Mouse (Mus musculus) midbrain, embryonic 13.5 days (tissue): ENCODE measurements around the gene Fam214a. TPM values are rescaled to one million over a fixed set of nuclear protein-coding genes. Genes with fewer than 3 reads are reported as not detected.

Experiments used
- ATAC-seq: fragments of 200-750 bp; cut with Nextera tagmentation; 2 replicates; pipeline ENCODE4 v1.8.0; 2017; ENCODE audit warnings: mild to moderate bottlenecking, moderate TSS enrichment, moderate library complexity
- H3K27ac ChIP-seq: fragments of 300-500 bp; sonication (generic); 2 replicates; pipeline ENCODE4 v1.5.1; 2015; ENCODE audit warnings: inconsistent platforms, mild to moderate bottlenecking, moderate library complexity
- H3K27me3 ChIP-seq: fragments of 300-500 bp; sonication (generic); 2 replicates; pipeline ENCODE4 v1.6.1; 2015; ENCODE audit warnings: mild to moderate bottlenecking, inconsistent platforms
- H3K36me3 ChIP-seq: fragments of 300-500 bp; sonication (generic); 2 replicates; pipeline ENCODE4 v1.6.1; 2015; ENCODE audit warnings: mild to moderate bottlenecking, inconsistent platforms
- H3K4me1 ChIP-seq: fragments of 300-500 bp; sonication (generic); replicated peaks from 2 replicates; pipeline ENCODE4 v1.6.1; 2015; ENCODE audit warnings: inconsistent platforms
- H3K4me2 ChIP-seq: fragments of 300-500 bp; sonication (generic); replicated peaks from 2 replicates; pipeline ENCODE4 v1.6.1; 2015; ENCODE audit warnings: moderate library complexity, mild to moderate bottlenecking, inconsistent platforms
- H3K4me3 ChIP-seq: fragments of 300-500 bp; sonication (generic); replicated peaks from 2 replicates; pipeline ENCODE4 v1.5.1; 2015; ENCODE audit warnings: mild to moderate bottlenecking, inconsistent platforms
- H3K9ac ChIP-seq: fragments of 300-500 bp; sonication (generic); replicated peaks from 2 replicates; pipeline ENCODE4 v1.6.1; 2015; ENCODE audit warnings: mild to moderate bottlenecking, inconsistent platforms
- H3K9me3 ChIP-seq: fragments of 300-500 bp; sonication (generic); 2 replicates; pipeline ENCODE4 v1.6.1; 2016; ENCODE audit warnings: mild to moderate bottlenecking, inconsistent platforms
- WGBS: fragments of 180-500 bp; shearing (Covaris S2); methylation state at CpG from one replicate; pipeline ENCODE4 v1.1.7; 2015; 5-methylcytosine and 5-hydroxymethylcytosine counted together
- polyA plus RNA-seq: library from polyadenylated mRNA; unstranded; fragments of >200 nt; fragmentation: Nextera tagmentation; extraction: Ambion mirVana; gene quantifications from 2 replicates; pipeline ENCODE4 v1.2.1, GENCODE M21; 2015

The Fam214a gene
- polyA plus RNA-seq, result 31.3 TPM in 2 replicates

DNA sequence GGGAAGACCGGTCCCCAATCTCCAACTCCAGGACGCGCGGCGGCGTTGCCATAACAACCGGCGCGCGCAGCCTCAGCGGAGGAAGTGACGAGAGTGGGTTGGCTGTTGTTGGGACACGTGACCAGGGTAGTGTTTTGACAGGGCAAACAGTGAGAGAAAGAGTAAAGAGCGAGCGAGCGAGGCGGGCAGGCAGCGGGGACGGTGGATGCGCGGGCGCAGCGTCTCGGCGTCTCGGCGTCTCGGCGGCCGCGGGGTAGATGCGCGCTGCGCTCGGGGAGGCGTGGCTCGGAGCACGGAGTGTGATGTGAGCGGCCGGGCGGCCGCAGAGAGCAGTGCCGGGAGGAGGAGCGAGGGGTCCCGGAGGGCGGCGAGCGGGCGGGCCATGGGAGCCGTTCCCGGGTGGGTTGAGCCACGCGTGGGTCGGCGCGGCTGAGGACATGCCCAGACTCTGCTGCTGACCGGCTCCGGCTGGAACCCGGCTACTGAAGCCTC lies at the start of gene Fam214a:
TSS of gene Fam214a (plus strand) at position 129 of the 492 bp plus-strand sequence.
- Histone ChIP-seq H3K4me3 (peak within 1 kb of the TSS; percentile 95), H3K4me2 (peak within 1 kb of the TSS; percentile 93), H3K36me3 (peaks cover 5% of the 10 kb centered on the region), H3K27ac (peak within 1 kb of the TSS; percentile 96), H3K4me1 (peaks cover 21% of the 10 kb centered on the region), H3K9me3 (no peaks in the 10 kb centered on the region), H3K27me3 (no peaks in the 10 kb centered on the region), H3K9ac (peak within 1 kb of the TSS; percentile 95)
- under 1% methylated on average over 59 of the region's 59 CpGs for WGBS
- peak; percentile 97 for ATAC-seq

DNA sequence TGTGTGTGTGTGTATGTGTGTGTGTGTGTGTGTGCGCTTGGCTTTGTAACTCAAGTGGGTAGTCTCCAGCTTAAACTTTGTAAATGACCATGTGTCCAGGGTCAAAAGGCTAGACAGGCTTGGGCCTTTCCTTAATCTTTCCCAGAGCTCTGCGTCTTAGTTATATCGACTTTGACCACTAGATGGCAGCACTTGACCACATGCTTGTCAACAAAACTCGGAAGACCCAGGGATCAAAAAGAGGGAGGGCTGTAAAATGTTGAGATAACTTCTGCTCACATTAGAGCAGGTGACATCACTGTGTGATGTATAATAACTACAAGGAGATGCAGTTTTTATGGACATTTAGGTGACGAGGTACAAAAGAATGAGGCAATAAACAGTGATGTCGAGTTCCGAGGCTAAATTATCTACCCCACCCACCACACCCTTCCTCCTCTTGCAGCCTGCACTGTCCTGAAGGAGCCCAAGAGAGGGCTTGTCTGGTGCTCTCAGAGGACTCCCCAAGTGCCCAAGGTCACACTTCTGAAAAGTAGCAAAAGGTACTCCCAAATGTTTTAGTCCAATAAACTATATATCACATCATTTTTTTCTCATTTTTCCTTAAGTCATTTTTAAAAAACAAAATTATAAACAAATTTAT lies 47.7 kb upstream of the Fam214a start:
- ATAC-seq, result peak; percentile 73
- WGBS, result 13% methylated on average over 7 of the region's 7 CpGs
- Histone ChIP-seq H3K27me3 (no peaks in the 10 kb centered on the region), H3K4me3 (no peak overlapping the region), H3K27ac (no peak overlapping the region), H3K36me3 (no peaks in the 10 kb centered on the region), H3K9ac (no peak overlapping the region), H3K4me1 (no peaks in the 10 kb centered on the region), H3K4me2 (no peak overlapping the region), H3K9me3 (no peaks in the 10 kb centered on the region)

DNA sequence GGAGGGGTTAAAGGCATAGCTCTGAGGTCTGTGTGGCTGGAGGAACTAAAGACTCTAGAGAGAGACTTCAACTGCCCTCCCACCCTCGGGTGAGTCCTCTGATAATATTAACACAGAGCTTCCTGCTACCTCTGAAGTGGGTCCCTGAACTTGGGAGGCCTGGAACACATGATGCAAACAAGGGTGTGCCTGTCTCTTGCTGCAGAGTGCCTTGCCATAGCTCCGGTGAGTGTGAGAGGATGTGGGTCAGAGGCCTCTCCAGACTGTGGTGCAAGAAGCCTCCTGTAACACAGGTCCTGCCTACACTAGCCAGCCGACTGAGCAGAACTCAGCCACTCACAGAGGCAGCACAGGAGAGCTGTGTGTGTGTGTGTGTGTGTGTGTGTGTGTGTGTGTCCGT lies 45.7 kb upstream of the Fam214a start:
- ATAC-seq, result no peak
- H3K4me2 ChIP-seq, result no peak overlapping the region
- H3K9ac ChIP-seq, result no peak overlapping the region
- no peaks in the 10 kb centered on the region for H3K27me3 ChIP-seq
- H3K9me3 ChIP-seq, result no peaks in the 10 kb centered on the region
- H3K4me3 ChIP-seq, result no peak overlapping the region
- no peaks in the 10 kb centered on the region for H3K36me3 ChIP-seq
- H3K27ac ChIP-seq, result no peak overlapping the region
- H3K4me1 ChIP-seq, result no peaks in the 10 kb centered on the region
- WGBS, result 68% methylated on average over 4 of the region's 4 CpGs

DNA sequence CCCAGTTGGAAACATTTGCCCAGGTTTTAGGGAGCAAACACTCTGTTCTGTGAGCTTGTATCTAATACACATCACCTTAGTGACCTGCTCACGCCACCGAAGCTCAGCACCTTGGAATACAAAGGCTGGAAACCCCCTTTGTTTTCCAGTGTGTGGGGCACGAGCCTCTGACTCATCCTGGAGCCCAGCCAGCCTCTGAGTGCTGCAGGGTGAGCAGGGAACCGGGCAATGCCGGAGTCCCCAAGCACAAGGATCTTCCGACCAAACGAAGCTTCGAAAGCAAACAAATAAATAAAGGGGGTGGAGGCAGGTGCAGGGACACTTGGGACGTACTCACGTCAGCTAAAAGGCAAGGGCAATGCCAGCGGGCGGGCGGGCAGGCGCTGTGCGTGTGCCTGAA lies 43.4 kb upstream of the Fam214a start:
- Histone ChIP-seq H3K36me3 (no peaks in the 10 kb centered on the region), H3K27me3 (no peaks in the 10 kb centered on the region), H3K9me3 (no peaks in the 10 kb centered on the region), H3K9ac (no peak overlapping the region), H3K27ac (no peak overlapping the region), H3K4me2 (no peak overlapping the region), H3K4me1 (no peaks in the 10 kb centered on the region), H3K4me3 (no peak overlapping the region)
- no peak for ATAC-seq
- WGBS, result 78% methylated on average over 15 of the region's 15 CpGs

DNA sequence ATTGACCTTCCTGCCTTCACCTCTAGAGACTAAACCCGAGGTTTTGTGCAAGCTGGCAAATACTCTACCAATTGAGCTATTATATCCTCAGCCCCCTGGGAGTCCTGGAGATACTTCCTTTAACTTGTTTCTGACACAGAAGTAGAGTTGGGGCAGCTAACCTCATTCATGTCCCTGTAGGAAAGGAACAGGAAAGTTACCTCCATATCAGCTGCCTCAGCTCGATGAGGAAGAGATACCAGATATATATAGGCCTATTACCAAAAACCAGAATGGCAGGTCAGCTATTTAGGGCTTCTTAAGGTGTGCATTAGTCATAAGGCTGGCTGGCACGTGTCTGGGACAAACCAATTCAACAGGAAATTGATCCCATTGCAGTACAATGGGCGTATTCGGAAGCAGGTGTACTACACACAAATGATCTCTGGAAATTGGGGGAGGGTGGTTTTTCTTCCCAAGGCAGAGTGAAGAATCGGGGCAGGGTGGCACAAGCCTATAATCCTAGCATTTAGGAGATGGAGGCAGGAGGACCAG lies 42.4 kb upstream of the Fam214a start:
- Histone ChIP-seq H3K4me2 (no peak overlapping the region), H3K27me3 (no peaks in the 10 kb centered on the region), H3K9ac (no peak overlapping the region), H3K4me3 (no peak overlapping the region), H3K36me3 (no peaks in the 10 kb centered on the region), H3K9me3 (no peaks in the 10 kb centered on the region), H3K4me1 (no peaks in the 10 kb centered on the region), H3K27ac (no peak overlapping the region)
- WGBS, result 87% methylated on average over 6 of the region's 6 CpGs
- ATAC-seq, result no peak

DNA sequence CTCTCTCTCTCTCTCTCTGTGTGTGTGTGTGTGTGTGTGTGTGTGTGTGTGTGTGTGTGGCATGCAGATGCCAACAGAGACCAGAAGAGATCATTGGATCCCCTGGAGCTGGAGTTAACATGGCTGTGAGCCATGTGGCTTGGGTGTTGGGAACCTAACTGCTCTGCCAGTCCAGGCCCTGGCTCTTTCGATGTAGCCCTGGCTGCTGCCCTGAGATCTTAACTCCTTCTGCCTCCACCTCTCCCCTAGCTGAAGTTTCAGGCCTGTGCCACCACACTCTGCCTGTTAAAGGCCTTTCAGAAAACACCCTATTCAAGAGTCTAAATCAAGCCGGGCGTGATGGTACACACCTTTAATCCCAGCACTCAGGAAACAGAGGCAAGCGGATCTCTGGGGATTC lies 41.3 kb upstream of the Fam214a start:
- no peak overlapping the region for H3K27ac ChIP-seq
- no peak for ATAC-seq
- WGBS, result 73% methylated on average over 4 of the region's 4 CpGs

DNA sequence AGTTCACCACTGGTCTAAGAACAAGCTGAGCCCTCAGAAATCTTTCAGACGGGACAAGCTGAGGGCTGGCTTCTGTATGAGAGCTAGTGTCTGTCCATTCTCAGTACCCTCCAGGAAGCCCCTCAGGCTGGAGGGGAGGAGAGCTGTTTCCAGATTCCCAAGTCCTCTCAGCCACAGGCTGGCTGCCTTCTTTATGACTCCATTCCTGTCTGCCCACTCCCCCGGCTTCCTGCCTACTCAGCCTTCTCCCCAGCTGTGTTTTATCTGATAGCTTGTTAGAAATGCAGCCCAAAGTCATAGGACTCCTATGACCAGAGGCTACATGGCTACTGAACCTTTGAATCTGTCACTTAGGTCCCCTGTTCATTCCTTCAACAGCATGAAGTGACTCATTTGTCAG lies 40.8 kb upstream of the Fam214a start:
- Histone ChIP-seq H3K4me2 (no peak overlapping the region), H3K4me1 (no peaks in the 10 kb centered on the region), H3K27ac (no peak overlapping the region), H3K9ac (no peak overlapping the region), H3K36me3 (no peaks in the 10 kb centered on the region), H3K27me3 (no peaks in the 10 kb centered on the region), H3K4me3 (no peak overlapping the region), H3K9me3 (no peaks in the 10 kb centered on the region)
- ATAC-seq, result no peak
- 78% methylated on average over 2 of the region's 2 CpGs for WGBS

More for the DNA sequence above, 41.3 kb upstream of the Fam214a start:
- Histone ChIP-seq H3K27me3 (no peaks in the 10 kb centered on the region), H3K4me3 (no peak overlapping the region), H3K9me3 (no peaks in the 10 kb centered on the region), H3K9ac (no peak overlapping the region), H3K36me3 (no peaks in the 10 kb centered on the region), H3K4me2 (no peak overlapping the region), H3K4me1 (no peaks in the 10 kb centered on the region)

DNA sequence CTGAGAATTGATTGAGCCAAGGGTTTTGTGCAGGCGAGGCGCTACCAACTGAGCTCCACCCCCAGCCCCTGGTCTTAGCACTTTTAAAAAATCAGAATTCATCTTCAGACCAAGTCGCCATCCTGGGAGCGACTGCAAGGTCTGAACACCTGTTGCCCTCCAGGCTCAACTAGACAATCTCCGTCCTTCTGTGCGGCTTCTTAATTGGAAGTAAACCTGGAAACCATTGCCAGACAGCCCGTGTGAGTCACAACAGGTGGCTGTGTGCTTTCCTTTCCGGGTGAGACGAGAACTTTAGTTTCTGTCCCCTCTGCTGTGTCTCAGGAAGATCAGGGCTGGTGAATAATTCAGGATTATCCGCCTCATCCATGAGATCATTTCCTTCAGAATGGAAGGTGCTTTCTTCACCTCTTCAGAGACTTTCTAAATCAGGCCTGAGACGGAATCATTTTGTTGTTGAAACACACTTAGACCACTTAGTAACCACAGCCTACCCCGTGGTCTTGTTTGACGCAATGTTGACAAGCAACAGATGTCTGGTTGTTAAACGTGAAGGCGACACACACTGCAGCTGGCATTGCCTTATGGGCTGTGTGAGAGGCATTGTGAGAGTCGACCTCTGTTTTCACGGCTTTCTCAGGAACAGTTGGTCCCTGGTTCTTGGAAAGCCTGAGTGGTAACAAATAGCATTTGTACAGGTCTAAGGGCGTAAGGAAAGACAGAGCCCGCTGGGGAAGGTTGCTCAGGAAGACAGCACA lies 39.9 kb upstream of the Fam214a start:
- no peak overlapping the region for H3K9ac ChIP-seq
- ATAC-seq, result no peak
- H3K4me1 ChIP-seq, result no peaks in the 10 kb centered on the region
- no peak overlapping the region for H3K4me2 ChIP-seq
- WGBS, result 70% methylated on average over 19 of the region's 19 CpGs
- no peak overlapping the region for H3K4me3 ChIP-seq
- no peaks in the 10 kb centered on the region; the same call in 1 of the 2 replicates for H3K9me3 ChIP-seq
- H3K36me3 ChIP-seq, result no peaks in the 10 kb centered on the region
- no peak overlapping the region for H3K27ac ChIP-seq
- no peaks in the 10 kb centered on the region for H3K27me3 ChIP-seq

DNA sequence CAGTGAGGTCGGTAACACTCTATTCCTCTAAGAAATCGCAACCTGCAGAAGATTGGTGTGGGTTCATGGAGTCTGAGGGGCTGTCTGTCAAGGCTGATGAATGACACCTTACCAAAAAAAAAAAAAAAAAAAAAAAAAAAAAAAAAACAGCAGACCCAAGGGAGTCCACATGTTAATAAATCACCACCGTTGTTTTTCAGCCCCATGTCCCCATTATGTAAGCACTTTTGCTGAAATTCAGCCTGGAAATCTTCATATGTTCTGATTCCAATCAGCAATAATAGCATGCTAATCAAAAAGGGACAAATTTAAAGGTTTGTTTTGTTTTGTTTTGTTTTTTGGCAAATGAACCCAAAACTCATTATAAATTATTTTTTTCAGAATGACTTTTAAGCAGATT lies 37.1 kb upstream of the Fam214a start:
- Histone ChIP-seq H3K9me3 (no peaks in the 10 kb centered on the region; the same call in 1 of the 2 replicates), H3K4me2 (no peak overlapping the region), H3K4me1 (no peaks in the 10 kb centered on the region), H3K27ac (no peak overlapping the region), H3K4me3 (no peak overlapping the region), H3K27me3 (no peaks in the 10 kb centered on the region), H3K36me3 (no peaks in the 10 kb centered on the region), H3K9ac (no peak overlapping the region)
- 87% methylated on average over 3 of the region's 3 CpGs for WGBS
- ATAC-seq, result no peak

DNA sequence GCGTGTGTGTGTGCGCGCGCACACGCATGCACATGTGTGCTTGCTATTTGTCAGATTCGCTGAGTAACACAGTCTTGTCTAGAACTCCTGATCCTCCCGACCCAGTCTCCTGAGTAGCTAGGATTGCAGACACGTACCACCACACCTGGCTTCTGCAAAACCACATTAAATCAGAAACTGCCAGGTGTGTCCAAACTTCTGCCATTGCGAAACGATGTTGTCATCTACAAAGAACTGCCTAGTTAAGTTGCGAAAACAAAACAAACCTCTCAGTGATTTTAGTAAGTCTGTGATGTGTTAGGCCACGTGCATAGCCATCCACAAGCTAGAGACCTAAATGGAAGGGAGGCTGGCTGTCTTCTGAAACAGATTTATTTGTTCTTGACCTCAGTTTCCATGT lies 32.2 kb upstream of the Fam214a start:
- Histone ChIP-seq H3K4me2 (no peak overlapping the region), H3K27ac (no peak overlapping the region), H3K9me3 (no peaks in the 10 kb centered on the region; the same call in 1 of the 2 replicates), H3K27me3 (no peaks in the 10 kb centered on the region), H3K9ac (no peak overlapping the region), H3K4me1 (peaks cover 15% of the 10 kb centered on the region), H3K4me3 (no peak overlapping the region), H3K36me3 (no peaks in the 10 kb centered on the region)
- no peak for ATAC-seq
- whole genome bisulfite sequencing, result 95% methylated on average over 12 of the region's 12 CpGs

DNA sequence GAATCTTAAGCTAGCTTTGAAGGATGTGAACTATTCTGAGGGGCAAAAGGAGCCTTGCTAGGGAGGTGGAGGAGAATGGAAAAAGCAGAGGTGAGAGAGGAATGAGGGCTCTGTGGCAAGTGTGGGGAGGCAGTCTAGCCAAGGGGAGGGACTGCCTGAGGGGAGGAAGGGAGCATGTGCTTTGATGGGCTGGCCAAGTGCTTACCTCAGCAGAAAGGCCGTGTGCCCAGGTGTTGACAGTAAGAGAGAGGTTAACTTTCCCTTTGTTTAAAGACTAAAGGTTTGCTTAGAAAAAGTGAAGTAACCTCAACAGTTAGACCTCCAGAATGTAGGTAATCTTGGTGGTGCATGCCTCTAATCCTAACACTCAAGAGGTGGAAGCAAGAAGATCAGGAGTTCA lies 31.3 kb upstream of the Fam214a start:
- H3K4me2 ChIP-seq, result no peak overlapping the region
- peaks cover 20% of the 10 kb centered on the region for H3K4me1 ChIP-seq
- H3K9me3 ChIP-seq, result no peaks in the 10 kb centered on the region; the same call in 1 of the 2 replicates
- WGBS, result 86% methylated on average over 1 of the region's 1 CpGs
- no peaks in the 10 kb centered on the region for H3K36me3 ChIP-seq
- H3K27ac ChIP-seq, result no peak overlapping the region
- H3K9ac ChIP-seq, result no peak overlapping the region
- no peak for ATAC-seq
- no peak overlapping the region for H3K4me3 ChIP-seq
- H3K27me3 ChIP-seq, result no peaks in the 10 kb centered on the region

DNA sequence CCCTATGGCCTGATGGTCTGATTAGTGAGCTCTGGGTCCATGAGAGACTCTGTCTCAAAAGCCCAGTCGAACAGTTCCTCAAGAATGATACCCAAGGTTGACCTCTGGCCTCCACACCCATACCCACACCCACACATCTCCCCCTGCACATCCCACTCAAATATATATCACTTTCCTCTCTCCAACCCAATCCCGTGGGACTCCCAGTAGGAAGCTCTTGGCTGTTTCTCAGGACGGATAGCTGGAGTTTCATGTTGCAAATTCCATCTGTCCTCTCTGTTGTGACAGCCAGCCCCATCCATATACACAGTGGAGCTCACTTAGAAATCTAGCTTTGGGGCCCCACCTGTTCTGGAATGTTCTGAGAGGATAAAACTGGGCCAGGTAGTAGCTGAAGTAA lies 29.8 kb upstream of the Fam214a start:
- Histone ChIP-seq H3K4me1 (peaks cover 20% of the 10 kb centered on the region), H3K36me3 (no peaks in the 10 kb centered on the region), H3K9ac (no peak overlapping the region), H3K9me3 (no peaks in the 10 kb centered on the region; the same call in 1 of the 2 replicates), H3K27ac (no peak overlapping the region), H3K4me2 (no peak overlapping the region), H3K27me3 (no peaks in the 10 kb centered on the region), H3K4me3 (no peak overlapping the region)
- WGBS, result 83% methylated on average over 3 of the region's 3 CpGs
- no peak for ATAC-seq
